Mouse (Mus musculus) liver, embryonic 14.5 days (tissue): ENCODE results near the gene Cd59a.
A peak's percentile ranks its signal among the peaks of the same experiment; 100 is the strongest.

Source experiments
- CTCF ChIP-seq: IDR thresholded peaks from 2 replicates; pipeline ENCODE4 v1.5.1; 2016; ENCODE audit warnings: antibody characterized with exemption, low read depth, control low read depth
- EP300 ChIP-seq: IDR thresholded peaks from 2 replicates; pipeline ENCODE4 v1.6.1; 2016; ENCODE audit warnings: antibody characterized with exemption, low read depth

DNA sequence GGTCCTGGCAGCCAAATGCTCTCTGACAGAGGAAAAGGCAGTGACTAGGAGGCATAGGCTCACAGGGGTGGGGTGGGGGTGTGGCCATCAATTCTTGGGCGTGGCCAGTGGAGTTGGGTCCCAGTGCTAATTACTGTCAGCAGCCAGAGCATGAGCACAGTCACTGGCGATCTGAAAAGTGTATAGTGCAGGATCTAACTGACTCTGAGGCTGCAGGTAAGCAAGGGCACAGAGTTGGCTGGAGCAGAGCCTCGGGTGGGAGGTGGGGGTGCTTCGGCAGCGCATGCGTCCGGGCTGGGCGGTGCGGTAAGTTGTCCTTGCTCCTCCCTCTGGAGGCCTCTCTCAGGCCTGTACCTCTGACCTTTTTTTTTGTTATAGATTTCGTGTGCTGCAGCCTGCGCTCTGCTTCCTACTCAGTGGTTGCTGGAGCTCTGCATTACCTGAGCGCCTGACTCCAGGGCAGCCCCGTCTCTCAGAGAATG is 25.9 kb upstream of the Cd59a start, which contains the start of gene Cd59b:
- TF ChIP-seq CTCF (peak; percentile 32; the same call in 1 of the 2 replicates), EP300 (no peak)
